Mouse (Mus musculus) hindbrain, embryonic 10.5 days (tissue): ENCODE measurements around the gene Rap1b. TPM values are rescaled to one million over a fixed set of nuclear protein-coding genes. Genes with fewer than 3 reads are reported as not detected.

ENCODE experiments used
- DNase-seq: peaks from one replicate; pipeline ENCODE4 v3.0.0-alpha.2; 2017; ENCODE audit warnings: low spot score
- H3K27ac ChIP-seq: fragments of 300-500 bp; sonication (generic); 2 replicates; pipeline ENCODE4 v1.5.1; 2016; ENCODE audit warnings: mild to moderate bottlenecking, moderate library complexity
- H3K27me3 ChIP-seq: fragments of 300-500 bp; sonication (generic); 2 replicates; pipeline ENCODE4 v1.6.1; 2016; ENCODE audit warnings: mild to moderate bottlenecking; ENCODE audit not compliant: poor library complexity, insufficient read depth, severe bottlenecking
- H3K36me3 ChIP-seq: fragments of 300-500 bp; sonication (generic); 2 replicates; pipeline ENCODE4 v1.6.1; 2016; ENCODE audit warnings: mild to moderate bottlenecking, moderate library complexity
- H3K4me1 ChIP-seq: fragments of 300-500 bp; sonication (generic); replicated peaks from 2 replicates; pipeline ENCODE4 v1.6.1; 2016; ENCODE audit warnings: mild to moderate bottlenecking
- H3K4me3 ChIP-seq: fragments of 300-500 bp; sonication (generic); 2 replicates; pipeline ENCODE4 v1.5.1; 2016; ENCODE audit warnings: mild to moderate bottlenecking, moderate library complexity
- H3K9me3 ChIP-seq: fragments of 300-500 bp; sonication (generic); 2 replicates; pipeline ENCODE4 v1.6.1; 2016; ENCODE audit warnings: mild to moderate bottlenecking, moderate library complexity
- WGBS: fragments of 180-500 bp; shearing (Covaris S2); methylation state at CpG from one replicate; pipeline ENCODE4 v1.1.7; 2016; 5-methylcytosine and 5-hydroxymethylcytosine counted together
- polyA plus RNA-seq: library from polyadenylated mRNA; unstranded; fragments of >200 nt; fragmentation: Nextera tagmentation; extraction: Ambion mirVana; gene quantifications from 2 replicates; pipeline ENCODE4 v1.2.1, GENCODE M21; 2016

Gene Rap1b
- polyA plus RNA-seq, 1 experiment from 2014 or later: 131 TPM

DNA sequence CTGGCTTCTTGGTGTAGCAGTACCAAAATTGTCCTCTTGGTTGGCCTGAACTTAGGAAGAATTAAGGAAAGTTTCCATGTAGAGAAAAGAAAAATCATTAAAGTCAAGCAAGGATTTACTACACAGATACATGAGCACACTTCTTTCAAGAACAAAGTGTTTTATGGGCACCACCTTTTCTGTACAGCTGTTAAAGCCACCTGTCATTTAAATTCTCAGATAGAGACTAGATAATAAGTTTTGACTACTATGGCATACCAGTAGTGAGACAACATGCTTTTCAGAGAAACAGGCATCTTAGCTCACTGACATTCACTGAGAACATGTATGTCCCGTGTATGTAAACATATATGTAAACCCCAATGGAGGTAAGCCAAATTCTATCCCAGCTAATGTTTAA, 55.8 kb downstream of the Rap1b start:
- Histone ChIP-seq H3K9me3 (no peaks in the 10 kb centered on the region), H3K27me3 (no peaks in the 10 kb centered on the region), H3K4me3 (no peak overlapping the region), H3K36me3 (peaks cover 56% of the 10 kb centered on the region), H3K4me1 (peaks cover 23% of the 10 kb centered on the region), H3K27ac (no peak overlapping the region)
- 92% methylated on average over 1 of the region's 1 CpGs for WGBS
- no peak for DNase-seq

DNA sequence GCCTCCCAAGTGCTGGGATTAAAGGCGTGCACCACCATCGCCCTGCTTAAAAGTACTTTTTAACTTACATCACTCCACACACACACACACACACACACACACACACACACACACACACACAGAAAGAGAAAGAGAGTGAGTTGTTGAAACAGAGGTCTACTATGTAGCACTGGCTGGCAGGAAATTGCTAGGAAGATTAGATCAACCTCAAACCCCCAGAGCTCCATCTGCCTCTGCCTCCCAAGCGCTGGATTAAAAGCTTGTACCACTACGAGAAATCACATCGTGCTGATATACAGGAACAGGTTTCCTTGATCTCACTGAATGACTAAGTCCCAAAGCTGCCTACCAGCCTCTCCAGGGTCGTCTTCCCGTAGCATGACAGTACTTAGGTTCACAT, 61.2 kb downstream of the Rap1b start:
- peaks cover 98% of the 10 kb centered on the region for H3K36me3 ChIP-seq
- H3K9me3 ChIP-seq: no peaks in the 10 kb centered on the region
- H3K27me3 ChIP-seq: no peaks in the 10 kb centered on the region
- H3K4me3 ChIP-seq: no peak overlapping the region
- 97% methylated on average over 7 of the region's 7 CpGs for WGBS
- H3K27ac ChIP-seq: no peak overlapping the region
- no peak for DNase-seq
- no peaks in the 10 kb centered on the region for H3K4me1 ChIP-seq

DNA sequence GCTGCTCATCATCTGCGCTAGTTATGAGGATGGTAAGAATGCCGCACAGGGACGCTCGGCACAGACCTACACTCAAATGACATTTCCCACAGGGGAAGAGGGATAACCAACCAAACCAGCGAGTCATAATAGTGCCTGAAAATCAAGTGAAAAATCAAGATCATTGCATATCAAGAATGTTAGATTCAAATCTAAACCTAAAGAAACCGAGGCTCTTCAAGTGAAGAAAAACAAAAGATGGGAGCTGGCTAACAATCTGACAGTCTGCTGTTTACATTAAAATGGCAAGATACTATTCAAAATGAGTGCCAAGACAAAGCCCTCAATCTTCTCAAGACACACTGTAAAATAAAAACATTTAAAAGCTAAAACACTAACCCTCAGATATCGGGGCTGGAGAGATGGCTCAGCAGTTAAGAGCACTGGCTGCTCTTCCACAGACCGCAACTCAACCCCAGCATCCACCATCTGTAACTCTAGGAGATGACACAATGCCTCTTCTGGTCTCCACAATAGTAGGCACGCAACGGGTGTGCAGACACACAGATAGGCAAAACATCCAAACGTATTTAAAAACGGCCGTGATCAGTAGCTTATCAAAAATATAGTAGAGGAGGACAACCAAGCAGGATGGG, 61.9 kb downstream of the Rap1b start:
- H3K36me3 ChIP-seq: peaks cover 98% of the 10 kb centered on the region
- H3K4me3 ChIP-seq: no peak overlapping the region
- no peak overlapping the region for H3K27ac ChIP-seq
- no peaks in the 10 kb centered on the region for H3K27me3 ChIP-seq
- 95% methylated on average over 13 of the region's 13 CpGs for WGBS
- DNase-seq: no peak
- no peaks in the 10 kb centered on the region for H3K4me1 ChIP-seq
- no peaks in the 10 kb centered on the region for H3K9me3 ChIP-seq

GRCm38 (mm10) chr10:117782491-117783260, 63.2 kb downstream of the Rap1b start:
- no peak overlapping the region for H3K4me3 ChIP-seq
- DNase-seq: no peak
- H3K4me1 ChIP-seq: no peaks in the 10 kb centered on the region
- H3K27me3 ChIP-seq: no peaks in the 10 kb centered on the region
- no peak overlapping the region for H3K27ac ChIP-seq
- H3K9me3 ChIP-seq: no peaks in the 10 kb centered on the region
- WGBS: 96% methylated on average over 14 of the region's 14 CpGs
- H3K36me3 ChIP-seq: peaks cover 100% of the 10 kb centered on the region

DNA sequence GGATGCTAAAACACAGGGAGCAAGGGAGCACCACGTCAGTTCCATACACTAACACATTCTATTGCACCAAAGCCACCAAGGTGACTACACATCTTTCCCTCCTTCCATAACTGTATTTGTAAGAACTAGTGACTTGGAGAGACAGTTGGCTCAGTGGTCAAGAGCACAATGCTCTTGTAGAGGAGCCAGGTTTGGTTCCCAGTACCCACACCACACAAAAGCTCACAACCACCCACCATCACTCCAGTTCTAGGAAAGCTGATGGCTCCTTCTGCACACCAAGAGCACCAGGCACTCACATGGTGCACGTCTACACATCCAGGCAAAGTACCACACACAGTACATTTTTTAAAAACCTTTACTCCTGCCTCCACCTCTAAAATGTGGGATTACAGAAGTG, 63.8 kb downstream of the Rap1b start:
- Histone ChIP-seq H3K36me3 (peaks cover 99% of the 10 kb centered on the region), H3K9me3 (no peaks in the 10 kb centered on the region), H3K27ac (no peak overlapping the region), H3K4me1 (no peaks in the 10 kb centered on the region), H3K27me3 (no peaks in the 10 kb centered on the region), H3K4me3 (no peak overlapping the region)
- 93% methylated on average over 2 of the region's 2 CpGs for WGBS
- no peak for DNase-seq

DNA sequence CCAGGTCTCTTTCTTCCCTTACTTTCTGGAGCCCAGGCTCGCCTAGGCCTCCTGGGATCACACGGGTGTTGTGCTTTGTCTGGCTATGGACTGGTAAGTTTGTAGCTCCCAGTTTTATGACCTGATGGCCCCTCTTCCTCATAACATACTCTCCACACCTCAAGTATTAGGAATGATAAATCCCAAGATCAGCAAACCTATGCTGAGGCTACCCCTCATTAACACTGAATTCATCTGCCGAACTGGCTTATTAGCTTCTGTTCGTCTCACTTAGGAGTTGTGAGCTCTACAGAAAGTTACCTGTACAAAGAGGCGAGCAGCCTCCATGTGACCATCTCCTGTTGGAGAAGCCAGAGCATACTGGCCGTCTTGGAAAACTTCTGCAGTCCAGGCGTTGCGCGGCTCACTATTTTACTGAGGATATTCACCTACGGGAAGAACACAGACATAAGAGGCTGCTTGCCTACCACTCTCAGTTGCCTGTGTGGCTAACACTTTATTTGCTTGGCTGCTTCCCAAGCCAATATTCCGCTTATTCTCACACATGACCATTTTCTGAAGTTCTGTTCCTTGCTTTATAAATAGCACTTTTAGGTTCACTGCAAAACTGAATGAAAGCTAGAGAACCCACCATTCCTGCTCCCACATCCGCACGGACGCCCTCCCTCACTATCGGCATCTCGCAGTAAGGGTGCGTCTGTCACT, 64.7 kb downstream of the Rap1b start:
- no peaks in the 10 kb centered on the region for H3K9me3 ChIP-seq
- no peaks in the 10 kb centered on the region for H3K4me1 ChIP-seq
- no peak overlapping the region for H3K27ac ChIP-seq
- no peak for DNase-seq
- 95% methylated on average over 17 of the region's 17 CpGs for WGBS
- H3K36me3 ChIP-seq: peaks cover 99% of the 10 kb centered on the region
- no peak overlapping the region for H3K4me3 ChIP-seq
- H3K27me3 ChIP-seq: no peaks in the 10 kb centered on the region

GRCm38 (mm10) chr10:117780306-117780911, 65.4 kb downstream of the Rap1b start:
- Histone ChIP-seq H3K4me3 (no peak overlapping the region), H3K36me3 (peaks cover 99% of the 10 kb centered on the region), H3K9me3 (no peaks in the 10 kb centered on the region), H3K4me1 (no peaks in the 10 kb centered on the region), H3K27ac (no peak overlapping the region), H3K27me3 (no peaks in the 10 kb centered on the region)
- DNase-seq: no peak
- 96% methylated on average over 6 of the region's 6 CpGs for WGBS

DNA sequence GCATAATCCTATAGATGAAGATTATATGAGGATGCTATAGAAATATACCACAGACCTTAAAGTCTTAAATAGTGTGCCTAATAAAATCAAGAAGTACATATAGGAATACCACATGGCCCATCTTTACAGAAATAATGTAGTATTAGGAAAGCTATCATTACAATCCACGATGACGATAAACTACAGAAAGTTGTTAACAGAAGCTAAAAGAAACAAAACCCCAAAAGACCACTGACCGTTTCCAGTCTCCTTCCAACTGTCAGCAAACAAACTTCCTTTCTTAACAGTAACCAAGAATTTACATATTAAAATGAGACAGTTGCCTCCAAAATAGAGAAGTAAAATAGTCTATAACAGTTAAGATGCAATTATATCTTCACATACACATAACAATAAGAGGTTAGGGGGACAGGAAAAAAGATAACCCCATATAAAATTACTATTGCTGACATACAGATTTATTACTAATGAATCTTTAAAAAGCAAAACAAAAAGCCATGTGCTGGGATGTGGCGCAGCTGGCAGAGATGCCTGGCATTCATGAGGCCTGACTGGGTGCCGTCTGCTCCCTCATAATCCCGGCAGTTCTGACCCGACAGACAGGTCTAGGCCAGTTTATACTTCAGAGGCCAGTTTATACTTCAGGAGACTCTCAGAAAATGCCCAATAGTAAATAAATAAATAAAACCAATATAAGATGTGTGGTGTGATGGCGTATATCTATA, 66.1 kb downstream of the Rap1b start:
- Histone ChIP-seq H3K9me3 (no peaks in the 10 kb centered on the region), H3K4me3 (no peak overlapping the region), H3K27me3 (no peaks in the 10 kb centered on the region), H3K4me1 (no peaks in the 10 kb centered on the region), H3K27ac (no peak overlapping the region), H3K36me3 (peaks cover 99% of the 10 kb centered on the region)
- no peak for DNase-seq
- 93% methylated on average over 8 of the region's 8 CpGs for WGBS

DNA sequence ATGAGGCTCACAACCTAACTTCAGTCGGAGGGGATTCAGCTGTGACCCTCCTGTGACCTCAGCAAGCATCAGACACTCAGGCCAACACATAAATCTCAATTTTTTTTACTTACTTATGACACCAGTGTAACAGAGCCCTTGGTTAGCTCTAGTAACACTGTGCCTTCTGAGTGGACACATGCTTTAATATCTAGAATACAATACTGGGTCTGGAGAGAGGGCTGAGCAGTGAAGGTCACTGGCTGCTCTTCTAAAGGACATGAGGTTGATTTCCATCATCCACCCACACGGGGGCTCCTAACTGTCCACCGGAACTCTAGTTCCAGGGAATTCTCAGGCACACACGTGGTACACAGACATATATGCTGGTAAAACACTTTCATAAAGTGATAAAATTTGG, 66.9 kb downstream of the Rap1b start:
- peaks cover 99% of the 10 kb centered on the region for H3K36me3 ChIP-seq
- no peaks in the 10 kb centered on the region for H3K4me1 ChIP-seq
- H3K4me3 ChIP-seq: no peak overlapping the region
- H3K9me3 ChIP-seq: no peaks in the 10 kb centered on the region
- H3K27me3 ChIP-seq: no peaks in the 10 kb centered on the region
- no peak for DNase-seq
- H3K27ac ChIP-seq: no peak overlapping the region
- 92% methylated on average over 4 of the region's 4 CpGs for WGBS

DNA sequence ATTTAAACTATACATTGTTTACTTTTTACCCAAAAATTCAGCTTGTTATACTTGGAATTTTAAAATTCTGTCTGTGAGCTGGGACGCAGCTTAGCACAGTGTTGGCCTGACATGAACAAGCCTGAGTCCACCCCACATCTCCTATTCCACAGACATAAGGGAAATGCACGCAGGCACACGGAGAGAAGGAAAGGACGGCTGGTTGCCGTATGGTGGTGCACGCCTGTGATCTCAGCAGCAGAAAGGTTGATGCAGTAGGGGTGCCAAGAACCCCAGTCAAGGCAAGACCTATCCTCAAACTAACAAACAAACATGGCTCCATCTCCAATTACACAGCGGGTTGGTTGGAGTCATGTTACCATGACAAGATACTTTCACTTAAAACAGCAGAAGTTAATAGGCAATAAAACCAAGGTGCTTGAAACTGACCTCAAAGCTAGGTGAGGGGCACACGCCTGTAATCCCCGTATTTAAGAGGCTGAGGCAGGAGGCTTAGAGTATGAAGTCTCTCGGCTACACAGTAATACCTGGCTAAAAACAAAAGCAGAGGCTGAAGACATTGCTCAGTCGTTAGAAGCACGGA, 67.4 kb downstream of the Rap1b start:
- peaks cover 99% of the 10 kb centered on the region for H3K36me3 ChIP-seq
- H3K27me3 ChIP-seq: no peaks in the 10 kb centered on the region
- H3K4me3 ChIP-seq: no peak overlapping the region
- no peaks in the 10 kb centered on the region for H3K9me3 ChIP-seq
- H3K27ac ChIP-seq: no peak overlapping the region
- DNase-seq: no peak
- 92% methylated on average over 12 of the region's 12 CpGs for WGBS
- no peaks in the 10 kb centered on the region for H3K4me1 ChIP-seq

GRCm38 (mm10) chr10:117777501-117778327, 68.1 kb downstream of the Rap1b start:
- H3K27me3 ChIP-seq: no peaks in the 10 kb centered on the region
- no peaks in the 10 kb centered on the region for H3K4me1 ChIP-seq
- H3K4me3 ChIP-seq: no peak overlapping the region
- no peaks in the 10 kb centered on the region for H3K9me3 ChIP-seq
- peaks cover 99% of the 10 kb centered on the region for H3K36me3 ChIP-seq
- H3K27ac ChIP-seq: no peak overlapping the region
- DNase-seq: no peak
- WGBS: 94% methylated on average over 17 of the region's 17 CpGs
